Mouse (Mus musculus): ENCODE measurements around the gene Efhd2.

DNA sequence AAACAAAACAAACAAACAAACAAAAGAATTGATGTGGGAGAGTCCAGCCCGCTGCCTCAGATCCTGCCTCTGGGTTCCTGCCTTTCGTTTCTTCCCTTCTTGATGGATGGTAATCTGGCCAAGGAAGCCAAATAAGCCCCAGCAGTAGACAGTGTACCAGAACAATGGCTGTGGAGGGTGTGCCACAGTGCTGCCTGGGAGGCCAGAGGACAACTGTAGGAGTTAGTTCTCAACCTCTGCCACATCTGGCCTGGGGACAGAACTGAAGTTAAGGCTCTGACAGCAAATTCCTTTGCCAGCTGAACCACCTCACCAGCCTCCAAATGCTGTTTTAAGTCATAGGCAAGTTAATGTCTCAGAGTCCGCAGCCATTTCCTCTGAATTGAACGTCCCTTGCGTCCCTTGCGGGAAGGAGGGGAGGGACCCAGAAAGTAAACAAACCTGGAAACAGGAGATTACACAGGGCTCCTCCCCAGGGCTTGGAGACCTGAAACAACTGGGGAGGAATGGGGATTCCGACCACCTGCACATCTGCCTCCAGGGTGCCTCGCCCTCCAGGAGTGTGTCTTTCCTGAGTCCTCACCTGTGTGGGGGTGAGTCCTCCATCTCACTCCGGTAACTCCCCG is 6.7 kb upstream of the Efhd2 start:
- TF ChIP-seq CTCF (conservative IDR thresholded peaks at IDR 0.05; ENCODE audit: insufficient read depth, insufficient read length, low read depth, low read length) (no peak), POLR2A (IDR thresholded peaks at IDR 0.05; ENCODE audit: low read depth, low read length) (no peak)

Data from kidney, adult 2 months (tissue).